Mouse (Mus musculus) adrenal gland, postnatal 4 days (tissue): ENCODE results near the gene Acot6. TPM values are rescaled to one million over a fixed set of nuclear protein-coding genes. Genes with fewer than 3 reads are reported as not detected.
A peak's percentile ranks its signal among the peaks of the same experiment; 100 is the strongest.
"Not testable (repeated sequence)": the region's sequence is repeated elsewhere in the genome, so short reads cannot be mapped to it uniquely, and the experiment has no call there.

Experiments
- DNase-seq, 2 experiments: peaks; one replicate each; pipeline ENCODE4 v3.0.0; 2021 to 2022; ENCODE audit warnings: low spot score in 2 of 2, mixed read lengths in 2 of 2
- long read RNA-seq, 2 experiments: library from polyadenylated mRNA; stranded (forward); transcript quantifications; one replicate each; pipeline ENCODE4 v2.0.0; 2021
- total RNA-seq, 2 experiments: library from RNA; stranded (reverse); gene quantifications; 2 replicates each; pipeline ENCODE4 v1.2.3; 2021

The Acot6 gene
- total RNA-seq: 1 to 10 TPM; 5.8 to 6.2 TPM
- long read RNA-seq, experiment 1: 0 reads
- long read RNA-seq, experiment 2, partial matches to known transcripts: 0 of 3 reads
- long read RNA-seq, experiment 2, other reads (novel, unspliced or antisense): 0 of 3 reads

- DNase-seq: peak; percentile 12 to 13
Measured at GRCm38 (mm10) chr12:84100604-84101492, at the start of gene Acot6. Gene Acot6 (plus strand): TSS chr12:84100654.

GRCm38 (mm10) chr12:84050744-84051143 lies 49.7 kb upstream of the Acot6 start:
- DNase-seq: not testable (repeated sequence)

GRCm38 (mm10) chr12:84051937-84052474 lies 48.4 kb upstream of the Acot6 start, which contains the start of gene Acot3:
Gene Acot3 (plus strand): TSS chr12:84052144.
- DNase-seq: no peak

GRCm38 (mm10) chr12:84052609-84053008 lies 47.8 kb upstream of the Acot6 start:
- no peak for DNase-seq

GRCm38 (mm10) chr12:84053173-84053572 lies 47.3 kb upstream of the Acot6 start:
- DNase-seq: no peak

GRCm38 (mm10) chr12:84053679-84054391 lies 46.6 kb upstream of the Acot6 start:
- DNase-seq: no peak

GRCm38 (mm10) chr12:84060946-84061345 lies 39.5 kb upstream of the Acot6 start:
- no peak for DNase-seq

GRCm38 (mm10) chr12:84062336-84062735 lies 38.1 kb upstream of the Acot6 start:
- DNase-seq: no peak

GRCm38 (mm10) chr12:84063228-84063627 lies 37.2 kb upstream of the Acot6 start:
- DNase-seq: no peak

GRCm38 (mm10) chr12:84063833-84064232 lies 36.6 kb upstream of the Acot6 start:
- no peak for DNase-seq

- DNase-seq: no peak
Measured at GRCm38 (mm10) chr12:84064621-84065020, 35.8 kb upstream of the Acot6 start.

- no peak for DNase-seq
Measured at GRCm38 (mm10) chr12:84067752-84068151, 32.7 kb upstream of the Acot6 start.

- DNase-seq: no peak
Measured at GRCm38 (mm10) chr12:84068296-84068695, 32.2 kb upstream of the Acot6 start.

- DNase-seq: no peak
Measured at GRCm38 (mm10) chr12:84068986-84069385, 31.5 kb upstream of the Acot6 start, which contains the start of gene Acot5. Gene Acot5 (plus strand): TSS chr12:84069325.

- DNase-seq: not testable (repeated sequence)
Measured at GRCm38 (mm10) chr12:84069582-84069981, 30.9 kb upstream of the Acot6 start.

GRCm38 (mm10) chr12:84071696-84072095 lies 28.8 kb upstream of the Acot6 start:
- no peak for DNase-seq

- DNase-seq: no peak
Measured at GRCm38 (mm10) chr12:84077371-84077990, 23.0 kb upstream of the Acot6 start.

- DNase-seq: no peak
Measured at GRCm38 (mm10) chr12:84083842-84084241, 16.6 kb upstream of the Acot6 start.

- no peak for DNase-seq
Measured at GRCm38 (mm10) chr12:84084581-84084980, 15.9 kb upstream of the Acot6 start.

- DNase-seq: not testable (repeated sequence)
Measured at GRCm38 (mm10) chr12:84094666-84095065, 5.8 kb upstream of the Acot6 start.

GRCm38 (mm10) chr12:84099605-84100004 lies 849 bp upstream of the Acot6 start:
- no peak for DNase-seq
